Mouse (Mus musculus) limb, embryonic 14.5 days (tissue): ENCODE measurements at regions not wholly inside any gene's neighbourhood (a gene's known extent, or its start where the extent isn't known, plus 50 kb on each side); places are given as distances from the start of the nearest gene placed in this dataset.

Experiments used
- ATAC-seq: fragments of 200-750 bp; cut with Nextera tagmentation; 2 replicates; pipeline ENCODE4 v1.8.0; 2017; ENCODE audit warnings: low read depth, moderate number of reproducible peaks, moderate TSS enrichment; ENCODE audit not compliant: low FRiP score
- DNase-seq: peaks from one replicate; pipeline ENCODE4 v3.0.0-alpha.2; 2015; ENCODE audit warnings: low spot score
- H3K27ac ChIP-seq: fragments of 300-500 bp; sonication (generic); replicated peaks from 2 replicates; pipeline ENCODE4 v1.5.1; 2014; ENCODE audit warnings: low read depth, mild to moderate bottlenecking, low read length, moderate library complexity, mixed read lengths
- H3K27me3 ChIP-seq: fragments of 300-500 bp; sonication (generic); 2 replicates; pipeline ENCODE4 v1.6.1; 2014; ENCODE audit warnings: low read length, mixed read lengths; ENCODE audit not compliant: control insufficient read depth, insufficient read depth
- H3K36me3 ChIP-seq: fragments of 300-500 bp; sonication (generic); 2 replicates; pipeline ENCODE4 v1.6.1; 2014; ENCODE audit warnings: mild to moderate bottlenecking, low read length, moderate library complexity, mixed read lengths; ENCODE audit not compliant: control insufficient read depth, insufficient read depth
- H3K4me1 ChIP-seq: fragments of 300-500 bp; sonication (generic); 2 replicates; pipeline ENCODE4 v1.6.1; 2014; ENCODE audit warnings: antibody characterized with exemption, low read length, mixed read lengths; ENCODE audit not compliant: control insufficient read depth, insufficient read depth
- H3K4me2 ChIP-seq: fragments of 300-500 bp; sonication (generic); replicated peaks from 2 replicates; pipeline ENCODE4 v1.6.1; 2014; ENCODE audit warnings: low read depth, mild to moderate bottlenecking, low read length, moderate library complexity; ENCODE audit not compliant: severe bottlenecking
- H3K4me3 ChIP-seq: fragments of 300-500 bp; sonication (generic); replicated peaks from 2 replicates; pipeline ENCODE4 v1.5.1; 2014; ENCODE audit warnings: low read length
- H3K9ac ChIP-seq: fragments of 300-500 bp; sonication (generic); 2 replicates; pipeline ENCODE4 v1.6.1; 2014; ENCODE audit warnings: mild to moderate bottlenecking, low read depth, low read length, moderate library complexity; ENCODE audit not compliant: severe bottlenecking
- H3K9me3 ChIP-seq: fragments of 300-500 bp; sonication (generic); 2 replicates; pipeline ENCODE4 v1.6.1; 2016; ENCODE audit warnings: low read length; ENCODE audit not compliant: control insufficient read depth
- POLR2A ChIP-seq: fragments of 200-500 bp; IDR thresholded peaks from 2 replicates; pipeline ENCODE4 v1.8.0; 2012; ENCODE audit warnings: inconsistent platforms, mild to moderate bottlenecking, moderate library complexity, borderline replicate concordance; ENCODE audit not compliant: insufficient read depth, insufficient read length; ENCODE audit errors: extremely low read depth
- WGBS: fragments of 180-500 bp; shearing (Covaris S2); extraction: QIAGEN DNeasy Blood & Tissue Kit; methylation state at CpG from one replicate; pipeline ENCODE4 v1.1.7; 2014; 5-methylcytosine and 5-hydroxymethylcytosine counted together

DNA sequence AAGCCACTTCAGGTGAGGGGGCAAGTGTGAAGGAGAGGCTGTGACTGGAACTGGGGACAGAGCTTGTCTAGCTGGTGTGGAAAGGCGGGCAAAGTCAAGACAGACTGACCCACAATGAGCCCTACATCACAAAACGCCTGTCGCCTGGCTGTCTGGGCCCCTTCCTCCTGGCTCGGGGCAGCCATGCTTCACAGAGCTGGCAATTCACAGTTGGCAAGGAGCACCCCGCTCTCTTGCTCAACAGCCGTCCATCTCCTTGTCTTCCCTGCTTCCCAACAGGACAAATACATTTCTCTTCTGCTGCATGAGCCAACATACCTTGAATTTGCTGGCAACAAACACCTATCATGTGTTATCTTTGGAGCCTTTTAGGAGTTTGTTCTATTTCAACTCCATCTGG is 166.8 kb downstream of the Cdc5l start:
- H3K4me1 ChIP-seq = no peaks in the 10 kb centered on the region
- H3K36me3 ChIP-seq = no peaks in the 10 kb centered on the region
- H3K9ac ChIP-seq = no peak overlapping the region
- H3K27ac ChIP-seq = no peak overlapping the region
- no peaks in the 10 kb centered on the region for H3K27me3 ChIP-seq
- no peak overlapping the region for H3K4me2 ChIP-seq
- H3K9me3 ChIP-seq = 0 out of 2 replicates have a peak, but pooled peaks cover 8% of the 10 kb centered on the region
- 78% methylated on average over 5 of the region's 6 CpGs for WGBS
- H3K4me3 ChIP-seq = no peak overlapping the region
- TF ChIP-seq POLR2A = no peak
- DNase-seq (no peak), ATAC-seq (no peak)

DNA sequence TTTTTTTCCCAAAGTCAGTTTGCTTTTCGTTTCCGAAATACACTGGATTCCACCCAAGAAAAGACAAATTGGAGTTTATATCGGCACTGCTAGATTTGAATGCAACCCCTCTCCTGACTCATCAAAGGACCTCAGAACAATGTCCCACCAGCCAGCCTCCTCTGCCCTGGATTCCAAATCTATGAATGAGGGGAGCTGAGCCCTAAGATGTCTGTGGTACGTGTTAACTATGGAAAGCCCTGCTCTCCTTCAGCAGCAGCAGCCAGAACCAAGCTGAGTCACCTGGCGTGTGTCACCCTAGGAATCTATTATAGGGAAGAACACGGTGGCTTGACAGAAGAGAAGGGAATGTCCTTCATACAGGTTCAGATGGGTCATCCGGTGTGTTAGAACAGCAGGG is 167.9 kb downstream of the Cdc5l start:
- no peak overlapping the region for H3K4me3 ChIP-seq
- H3K4me2 ChIP-seq = no peak overlapping the region
- H3K9me3 ChIP-seq = no peaks in the 10 kb centered on the region
- no peaks in the 10 kb centered on the region for H3K4me1 ChIP-seq
- DNase-seq = no peak
- H3K27ac ChIP-seq = no peak overlapping the region
- H3K36me3 ChIP-seq = no peaks in the 10 kb centered on the region
- H3K27me3 ChIP-seq = no peaks in the 10 kb centered on the region
- no peak for ATAC-seq
- TF ChIP-seq POLR2A = no peak
- 85% methylated on average over 7 of the region's 7 CpGs for WGBS
- H3K9ac ChIP-seq = no peak overlapping the region

DNA sequence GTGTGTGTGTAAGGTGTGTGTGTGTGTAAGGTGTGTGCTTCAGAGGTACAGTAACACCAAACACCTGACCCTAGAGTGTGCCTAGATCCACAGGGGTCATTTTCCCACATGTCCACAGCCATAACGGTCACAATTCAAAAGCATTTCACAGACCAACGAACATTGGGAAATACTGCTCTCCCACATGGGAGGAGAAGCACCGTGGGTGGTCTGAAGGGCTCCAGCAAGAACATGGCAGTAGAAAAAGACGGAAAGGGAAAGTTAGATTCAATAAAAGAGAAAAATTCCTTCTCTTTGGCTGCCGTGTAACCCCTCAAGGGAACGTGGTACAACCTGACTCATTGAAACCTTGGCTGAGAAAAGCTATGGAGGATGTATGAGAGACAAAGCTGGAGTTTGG is 169.1 kb downstream of the Cdc5l start:
- no peaks in the 10 kb centered on the region for H3K9me3 ChIP-seq
- H3K36me3 ChIP-seq = no peaks in the 10 kb centered on the region
- TF ChIP-seq POLR2A = no peak
- ATAC-seq (no peak), DNase-seq (peak; percentile 31)
- no peak overlapping the region for H3K4me2 ChIP-seq
- H3K27me3 ChIP-seq = no peaks in the 10 kb centered on the region
- 42% methylated on average over 6 of the region's 6 CpGs for WGBS
- no peak overlapping the region for H3K9ac ChIP-seq
- no peak overlapping the region for H3K4me3 ChIP-seq
- H3K4me1 ChIP-seq = no peaks in the 10 kb centered on the region
- no peak overlapping the region for H3K27ac ChIP-seq

DNA sequence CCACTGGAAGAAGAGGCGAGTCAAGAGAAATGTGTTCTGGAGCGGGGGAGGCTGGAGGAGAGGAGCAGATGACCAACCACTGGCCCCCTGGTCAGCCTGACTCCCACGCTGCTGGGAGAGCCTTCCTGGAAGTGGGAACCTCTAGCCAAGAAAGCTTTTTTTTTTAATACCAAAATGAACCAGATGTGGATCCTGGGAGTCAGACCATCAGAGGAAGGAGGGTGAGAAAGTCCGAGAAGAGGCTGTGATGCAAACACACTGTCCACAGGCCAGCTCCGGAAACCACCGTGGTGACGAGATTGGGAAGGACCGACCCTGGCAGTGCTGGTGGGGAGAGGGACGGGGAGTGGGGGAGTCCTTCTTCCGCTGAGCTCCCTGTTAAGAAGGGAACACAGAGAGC is 173.1 kb downstream of the Cdc5l start:
- Histone ChIP-seq H3K27me3 (no peaks in the 10 kb centered on the region), H3K9ac (no peak overlapping the region), H3K4me3 (no peak overlapping the region), H3K27ac (no peak overlapping the region), H3K9me3 (no peaks in the 10 kb centered on the region), H3K4me2 (no peak overlapping the region), H3K36me3 (no peaks in the 10 kb centered on the region), H3K4me1 (no peaks in the 10 kb centered on the region)
- ATAC-seq (no peak), DNase-seq (no peak)
- TF ChIP-seq POLR2A = no peak
- 86% methylated on average over 10 of the region's 10 CpGs for WGBS

DNA sequence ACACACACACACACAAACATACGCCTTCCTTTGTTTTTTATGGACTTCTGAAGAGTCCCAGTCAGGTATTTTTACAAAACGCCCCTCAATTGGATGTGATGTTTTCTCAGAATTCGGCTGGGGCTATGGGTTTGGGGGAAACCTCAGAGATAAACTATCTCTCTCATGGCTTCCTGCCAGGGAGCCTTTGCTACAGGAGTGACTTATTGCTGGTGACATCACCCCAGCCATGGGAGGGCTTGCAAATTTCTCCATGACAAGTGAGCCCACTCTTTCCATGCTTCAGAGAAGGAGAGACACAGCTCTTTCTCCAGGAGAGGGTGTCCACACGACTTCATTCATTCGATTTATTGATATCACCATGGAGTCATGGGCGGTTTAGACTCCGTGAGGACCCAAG is 175.5 kb downstream of the Cdc5l start:
- no peak for ATAC-seq
- 81% methylated on average over 7 of the region's 7 CpGs for WGBS
- Histone ChIP-seq H3K36me3 (no peaks in the 10 kb centered on the region), H3K9me3 (no peaks in the 10 kb centered on the region), H3K4me1 (peaks cover under 1% of the 10 kb centered on the region; the same call in 1 of the 2 replicates), H3K27ac (no peak overlapping the region), H3K27me3 (no peaks in the 10 kb centered on the region), H3K9ac (no peak overlapping the region), H3K4me2 (no peak overlapping the region), H3K4me3 (no peak overlapping the region)
- no peak for DNase-seq
- TF ChIP-seq POLR2A = no peak
